Mouse (Mus musculus) midbrain, embryonic 16.5 days (tissue): ENCODE results near the gene Il2. TPM values are rescaled to one million over a fixed set of nuclear protein-coding genes. Genes with fewer than 3 reads are reported as not detected.

ENCODE experiments used
- ATAC-seq: fragments of 200-750 bp; cut with Nextera tagmentation; 2 replicates; pipeline ENCODE4 v1.8.0; 2017; ENCODE audit warnings: moderate TSS enrichment
- H3K27ac ChIP-seq: fragments of 300-500 bp; sonication (generic); 2 replicates; pipeline ENCODE4 v1.5.1; 2014; ENCODE audit warnings: mild to moderate bottlenecking, low read length, mixed read lengths
- H3K27me3 ChIP-seq: fragments of 300-500 bp; sonication (generic); 2 replicates; pipeline ENCODE4 v1.6.1; 2014; ENCODE audit warnings: low read depth, low read length, mixed read lengths; ENCODE audit not compliant: control insufficient read depth, insufficient read depth
- H3K36me3 ChIP-seq: fragments of 300-500 bp; sonication (generic); 2 replicates; pipeline ENCODE4 v1.6.1; 2014; ENCODE audit warnings: mild to moderate bottlenecking, low read length, moderate library complexity, mixed read lengths; ENCODE audit not compliant: control insufficient read depth, insufficient read depth
- H3K4me1 ChIP-seq: fragments of 300-500 bp; sonication (generic); 2 replicates; pipeline ENCODE4 v1.6.1; 2014; ENCODE audit warnings: mild to moderate bottlenecking, low read length, mixed read lengths; ENCODE audit not compliant: control insufficient read depth, insufficient read depth
- H3K4me2 ChIP-seq: fragments of 300-500 bp; sonication (generic); 2 replicates; pipeline ENCODE4 v1.6.1; 2014; ENCODE audit warnings: mild to moderate bottlenecking, low read length, mixed read lengths
- H3K4me3 ChIP-seq: fragments of 300-500 bp; sonication (generic); 2 replicates; pipeline ENCODE4 v1.5.1; 2014; ENCODE audit warnings: low read depth, mild to moderate bottlenecking, low read length, moderate library complexity, mixed read lengths
- H3K9ac ChIP-seq: fragments of 300-500 bp; sonication (generic); 2 replicates; pipeline ENCODE4 v1.6.1; 2014; ENCODE audit warnings: low read depth, low read length, mixed read lengths
- H3K9me3 ChIP-seq: fragments of 300-500 bp; sonication (generic); replicated peaks from 2 replicates; pipeline ENCODE4 v1.6.1; 2014; ENCODE audit warnings: mild to moderate bottlenecking, low read length, mixed read lengths; ENCODE audit not compliant: control insufficient read depth, poor library complexity, severe bottlenecking
- whole genome bisulfite sequencing: fragments of 180-500 bp; shearing (Covaris S2); extraction: QIAGEN DNeasy Blood & Tissue Kit; methylation state at CpG from one replicate; pipeline ENCODE4 v1.1.7; 2014; 5-methylcytosine and 5-hydroxymethylcytosine counted together
- polyA plus RNA-seq: library from polyadenylated mRNA; unstranded; fragments of >200 nt; fragmentation: Nextera tagmentation; extraction: Ambion mirVana; gene quantifications from 2 replicates; pipeline ENCODE4 v1.2.1, GENCODE M21; 2015

Il2 gene
- polyA plus RNA-seq, 1 experiment from 2014 or later: 0.28 TPM

GRCm38 (mm10) chr3:37152274-37152673 lies 26.5 kb upstream of the Il2 start:
- no peak overlapping the region for H3K4me2 ChIP-seq
- H3K9ac ChIP-seq: no peak overlapping the region
- H3K27ac ChIP-seq: no peak overlapping the region
- ATAC-seq: no peak
- no peaks in the 10 kb centered on the region for H3K27me3 ChIP-seq
- 93% methylated on average over 10 of the region's 10 CpGs for WGBS
- H3K4me1 ChIP-seq: no peaks in the 10 kb centered on the region
- H3K36me3 ChIP-seq: no peaks in the 10 kb centered on the region
- no peak overlapping the region for H3K4me3 ChIP-seq
- no peaks in the 10 kb centered on the region for H3K9me3 ChIP-seq

GRCm38 (mm10) chr3:37146810-37147209 lies 21.1 kb upstream of the Il2 start:
- ATAC-seq: no peak
- H3K4me1 ChIP-seq: no peaks in the 10 kb centered on the region
- WGBS: 82% methylated on average over 7 of the region's 7 CpGs
- no peaks in the 10 kb centered on the region for H3K27me3 ChIP-seq
- no peak overlapping the region for H3K4me2 ChIP-seq
- no peak overlapping the region for H3K27ac ChIP-seq
- H3K9ac ChIP-seq: no peak overlapping the region
- no peak overlapping the region for H3K4me3 ChIP-seq
- H3K9me3 ChIP-seq: no peaks in the 10 kb centered on the region
- no peaks in the 10 kb centered on the region for H3K36me3 ChIP-seq

- WGBS: 44% methylated on average over 6 of the region's 8 CpGs
- Histone ChIP-seq H3K27ac (no peak overlapping the region), H3K27me3 (no peaks in the 10 kb centered on the region), H3K9ac (no peak overlapping the region), H3K36me3 (no peaks in the 10 kb centered on the region), H3K9me3 (no peaks in the 10 kb centered on the region), H3K4me2 (no peak overlapping the region), H3K4me3 (no peak overlapping the region), H3K4me1 (no peaks in the 10 kb centered on the region)
- ATAC-seq: no peak
These were observed 20.6 kb upstream of the Il2 start for GRCm38 (mm10) chr3:37146406-37146805.

GRCm38 (mm10) chr3:37144979-37145378 lies 19.2 kb upstream of the Il2 start:
- Histone ChIP-seq H3K27ac (no peak overlapping the region), H3K36me3 (no peaks in the 10 kb centered on the region), H3K4me3 (no peak overlapping the region), H3K9me3 (no peaks in the 10 kb centered on the region), H3K4me1 (no peaks in the 10 kb centered on the region), H3K9ac (no peak overlapping the region), H3K4me2 (no peak overlapping the region), H3K27me3 (no peaks in the 10 kb centered on the region)
- no peak for ATAC-seq
- 71% methylated on average over 1 of the region's 1 CpGs for WGBS

GRCm38 (mm10) chr3:37141827-37142226 lies 16.1 kb upstream of the Il2 start:
- no peak overlapping the region for H3K4me3 ChIP-seq
- no peak overlapping the region for H3K4me2 ChIP-seq
- no peaks in the 10 kb centered on the region for H3K4me1 ChIP-seq
- H3K9ac ChIP-seq: no peak overlapping the region
- no peaks in the 10 kb centered on the region for H3K27me3 ChIP-seq
- no peak overlapping the region for H3K27ac ChIP-seq
- no peaks in the 10 kb centered on the region for H3K36me3 ChIP-seq
- 93% methylated on average over 2 of the region's 2 CpGs for WGBS
- no peaks in the 10 kb centered on the region for H3K9me3 ChIP-seq
- ATAC-seq: no peak

GRCm38 (mm10) chr3:37140168-37140906 lies 14.6 kb upstream of the Il2 start:
- 91% methylated on average over 6 of the region's 6 CpGs for WGBS
- no peak overlapping the region for H3K9ac ChIP-seq
- H3K27me3 ChIP-seq: no peaks in the 10 kb centered on the region
- H3K36me3 ChIP-seq: no peaks in the 10 kb centered on the region
- no peak overlapping the region for H3K4me3 ChIP-seq
- no peaks in the 10 kb centered on the region for H3K4me1 ChIP-seq
- H3K9me3 ChIP-seq: no peaks in the 10 kb centered on the region
- no peak overlapping the region for H3K4me2 ChIP-seq
- ATAC-seq: no peak
- H3K27ac ChIP-seq: no peak overlapping the region

GRCm38 (mm10) chr3:37139192-37139591 lies 13.4 kb upstream of the Il2 start:
- no peak for ATAC-seq
- no peaks in the 10 kb centered on the region for H3K27me3 ChIP-seq
- H3K9ac ChIP-seq: no peak overlapping the region
- 79% methylated on average over 3 of the region's 3 CpGs for WGBS
- H3K4me3 ChIP-seq: no peak overlapping the region
- no peaks in the 10 kb centered on the region for H3K4me1 ChIP-seq
- no peak overlapping the region for H3K4me2 ChIP-seq
- no peak overlapping the region for H3K27ac ChIP-seq
- H3K9me3 ChIP-seq: no peaks in the 10 kb centered on the region
- H3K36me3 ChIP-seq: no peaks in the 10 kb centered on the region

- Histone ChIP-seq H3K4me3 (no peak overlapping the region), H3K36me3 (no peaks in the 10 kb centered on the region), H3K9ac (no peak overlapping the region), H3K4me2 (no peak overlapping the region), H3K9me3 (no peaks in the 10 kb centered on the region), H3K27me3 (no peaks in the 10 kb centered on the region), H3K4me1 (no peaks in the 10 kb centered on the region), H3K27ac (no peak overlapping the region)
- ATAC-seq: no peak
- 78% methylated on average over 4 of the region's 4 CpGs for WGBS
These were observed 11.5 kb upstream of the Il2 start for GRCm38 (mm10) chr3:37137231-37137630.

- H3K27ac ChIP-seq: no peak overlapping the region
- no peak overlapping the region for H3K4me2 ChIP-seq
- no peak overlapping the region for H3K9ac ChIP-seq
- ATAC-seq: no peak
- H3K4me1 ChIP-seq: no peaks in the 10 kb centered on the region
- no peaks in the 10 kb centered on the region for H3K27me3 ChIP-seq
- H3K4me3 ChIP-seq: no peak overlapping the region
- WGBS: 69% methylated on average over 2 of the region's 2 CpGs
- H3K9me3 ChIP-seq: no peaks in the 10 kb centered on the region
- H3K36me3 ChIP-seq: no peaks in the 10 kb centered on the region
These were observed 3.3 kb upstream of the Il2 start for GRCm38 (mm10) chr3:37129063-37129462.
